Mouse (Mus musculus) embryo, embryonic 10.5 days (tissue): ENCODE measurements around the gene Zc3h10.
"Not testable (repeated sequence)": the region's sequence is repeated elsewhere in the genome, so short reads cannot be mapped to it uniquely, and the experiment has no call there.

Experiments
- DNase-seq: peaks from one replicate; pipeline ENCODE4 v3.0.0-alpha.2; 2015; ENCODE audit warnings: low spot score

Gene Zc3h10

DNA sequence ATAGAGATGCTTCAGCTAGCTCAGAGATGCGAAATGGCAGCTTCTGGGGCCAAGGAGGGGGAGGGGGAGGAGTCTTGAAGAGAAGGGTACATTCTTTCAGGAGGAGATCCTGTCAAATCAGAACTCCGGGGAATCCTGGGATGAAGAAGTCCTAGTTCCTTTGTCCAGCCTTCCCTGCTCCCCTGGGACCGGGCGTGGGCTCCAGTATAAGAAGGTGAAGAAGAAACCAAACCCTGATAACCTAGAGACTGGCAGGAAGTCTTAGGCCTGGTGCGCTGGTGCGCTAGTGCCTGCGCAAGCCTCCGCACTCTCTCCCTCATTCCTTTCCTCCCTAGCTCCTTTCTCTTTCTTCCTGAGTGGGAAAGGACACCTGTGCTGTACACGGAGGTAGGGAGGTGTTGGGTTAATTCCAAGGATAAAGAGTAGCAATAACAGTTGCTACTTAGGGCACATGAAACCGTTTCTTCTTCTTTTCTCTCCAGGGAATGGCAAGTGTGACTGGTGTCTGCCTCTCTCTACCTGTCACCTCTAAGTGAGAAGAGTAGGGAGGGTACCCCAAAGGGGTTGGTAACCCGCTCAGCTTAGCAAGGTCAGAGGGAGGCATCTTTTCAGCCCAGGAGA lies 23.4 kb downstream of the Zc3h10 start:
- peak; percentile 49 for DNase-seq

- DNase-seq, result no peak
Observed at GRCm38 (mm10) chr10:128522351-128522750, 25.2 kb downstream of the Zc3h10 start.

GRCm38 (mm10) chr10:128520591-128520990 lies 27.0 kb downstream of the Zc3h10 start:
- DNase-seq, result no peak

DNA sequence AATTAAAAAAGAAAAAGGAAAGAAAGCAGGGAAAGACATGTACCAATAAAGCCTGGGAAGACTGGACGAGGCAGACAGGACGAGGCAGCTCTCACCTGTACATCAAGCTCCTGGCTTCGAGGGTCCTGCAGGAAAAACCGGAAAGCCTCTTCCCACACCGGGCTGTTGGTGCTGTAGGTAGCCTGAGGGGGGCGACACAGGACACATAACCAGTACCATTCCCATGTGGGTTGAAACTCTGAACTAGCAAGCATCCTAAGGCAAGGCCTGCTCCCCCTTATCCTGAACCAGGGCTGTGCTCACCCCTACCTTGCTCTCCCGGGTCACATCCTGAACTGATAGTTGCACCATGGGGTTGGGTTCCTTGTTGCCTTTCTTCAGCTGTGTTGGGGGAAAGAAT lies 28.7 kb downstream of the Zc3h10 start:
- peak; percentile 38 for DNase-seq

GRCm38 (mm10) chr10:128516677-128517076 lies 30.9 kb downstream of the Zc3h10 start:
- no peak for DNase-seq

DNA sequence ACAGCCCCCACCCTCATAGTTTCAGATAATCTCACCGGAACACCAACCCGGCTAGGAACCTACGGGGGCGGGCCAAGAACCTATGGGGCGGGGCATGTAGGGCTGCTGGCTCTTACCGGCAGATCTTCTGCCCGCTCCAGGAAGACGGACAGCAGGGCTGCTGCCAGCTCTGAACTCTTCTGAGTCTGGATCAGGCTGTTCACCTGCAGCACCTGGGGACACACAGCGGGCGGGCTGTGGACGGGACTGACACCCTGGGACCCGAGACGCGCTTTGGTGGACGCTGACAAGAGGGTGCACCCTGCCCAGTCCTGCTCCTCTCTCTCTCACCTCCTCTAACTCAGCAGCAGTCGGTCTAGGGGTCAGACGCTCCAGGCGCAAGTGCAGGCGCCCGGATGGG lies 31.5 kb downstream of the Zc3h10 start:
- no peak for DNase-seq

DNA sequence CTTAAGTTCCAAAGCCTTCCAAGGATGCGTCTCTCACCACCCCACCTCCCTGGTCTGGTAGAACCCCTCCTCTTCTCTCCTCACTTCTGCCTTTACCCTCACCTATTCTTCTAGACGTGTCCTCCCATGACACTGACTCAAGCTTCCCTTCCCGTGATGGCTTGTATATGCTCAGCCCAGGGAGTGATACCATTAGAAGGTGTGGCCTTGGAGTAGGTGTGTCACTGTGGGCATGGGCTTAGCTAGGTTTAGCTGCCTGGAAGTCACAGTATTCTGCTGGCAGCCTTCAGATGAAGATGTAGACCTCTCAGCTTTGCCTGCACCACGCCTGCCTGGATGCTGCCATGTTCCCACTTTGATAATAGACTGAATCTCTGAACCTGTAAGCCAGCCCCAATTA lies 32.5 kb downstream of the Zc3h10 start:
- DNase-seq, result no peak

DNA sequence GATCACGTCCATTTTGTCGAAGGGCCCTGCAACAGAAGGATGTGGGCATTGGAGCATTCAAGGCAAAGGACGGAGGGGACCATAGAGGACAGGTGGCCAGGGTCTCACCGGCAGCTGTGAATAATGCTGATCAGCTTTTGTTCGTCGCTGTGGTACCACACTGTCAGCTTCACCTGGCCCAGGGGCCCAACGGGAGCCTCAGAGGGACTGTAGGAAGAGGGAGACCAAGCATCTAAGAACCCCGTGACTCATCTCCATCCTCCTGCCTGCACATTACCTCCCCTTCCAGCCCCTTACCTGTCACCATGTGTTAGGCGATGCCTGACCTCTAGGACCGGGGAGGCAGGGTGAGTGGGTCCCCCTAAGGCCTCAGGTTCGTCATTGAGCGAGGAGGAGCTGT lies 35.8 kb downstream of the Zc3h10 start:
- no peak for DNase-seq

DNA sequence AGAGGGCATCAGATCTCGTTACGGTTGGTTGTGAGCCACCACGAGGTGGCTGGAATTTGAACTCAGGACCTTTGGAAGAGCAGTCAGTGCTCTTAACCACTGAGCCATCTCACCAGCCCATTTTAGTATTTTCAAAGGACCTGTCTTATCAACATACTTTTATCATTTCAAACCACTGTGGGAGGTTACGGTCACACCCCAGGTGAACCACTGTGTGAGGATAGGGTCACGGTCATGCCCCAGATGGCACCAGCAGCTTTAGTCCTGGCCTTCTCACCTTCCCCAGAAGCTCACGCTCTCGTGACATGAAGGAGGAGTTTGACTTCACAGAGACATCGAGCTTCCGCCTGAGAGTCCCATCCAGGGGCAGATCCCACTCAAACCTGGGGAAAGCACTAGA lies 36.4 kb downstream of the Zc3h10 start:
- DNase-seq, result no peak

DNA sequence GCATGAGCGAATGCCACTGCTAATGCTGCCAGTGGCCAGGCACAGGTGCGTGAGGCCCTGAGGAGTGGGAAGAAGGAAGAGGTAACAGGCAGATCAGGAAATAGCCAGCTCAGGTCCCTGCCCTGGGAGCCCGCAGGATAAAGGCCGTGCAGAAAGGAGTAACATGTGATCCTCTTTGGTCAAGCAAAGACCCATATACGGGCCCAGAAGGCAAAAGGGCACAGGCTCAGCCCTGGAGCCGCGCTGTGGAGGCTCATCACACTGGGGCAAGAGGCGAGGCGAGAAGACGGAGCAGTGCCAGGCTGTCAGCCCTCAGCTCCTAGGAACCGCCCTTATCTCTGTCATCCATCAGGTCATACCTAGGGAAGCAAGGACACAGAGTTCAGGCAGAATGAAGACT lies 37.3 kb downstream of the Zc3h10 start:
- no peak for DNase-seq

GRCm38 (mm10) chr10:128509831-128510230 lies 37.7 kb downstream of the Zc3h10 start:
- DNase-seq, result no peak

DNA sequence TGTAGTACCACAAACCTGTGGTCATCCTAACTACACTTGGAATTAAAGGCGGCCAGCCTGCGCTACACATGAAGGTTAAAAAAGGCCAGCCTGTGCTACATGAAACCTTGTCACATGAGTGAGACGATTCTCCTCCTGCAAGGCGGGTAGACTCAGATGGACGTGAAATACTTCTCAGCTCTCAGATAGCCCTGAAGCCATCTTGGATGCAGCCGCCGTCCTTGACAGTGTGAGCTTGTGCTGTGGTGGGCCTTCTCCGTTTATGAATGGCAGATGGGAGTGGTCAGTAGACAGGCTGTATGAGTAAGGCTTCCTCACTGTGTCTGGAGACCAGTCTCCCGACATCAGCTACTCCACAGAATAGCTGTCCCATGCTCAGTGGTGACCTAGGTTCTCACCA lies 38.4 kb downstream of the Zc3h10 start:
- DNase-seq, result no peak

GRCm38 (mm10) chr10:128508260-128508659 lies 39.3 kb downstream of the Zc3h10 start:
- no peak for DNase-seq

GRCm38 (mm10) chr10:128505974-128506373 lies 41.6 kb downstream of the Zc3h10 start:
- no peak for DNase-seq

DNA sequence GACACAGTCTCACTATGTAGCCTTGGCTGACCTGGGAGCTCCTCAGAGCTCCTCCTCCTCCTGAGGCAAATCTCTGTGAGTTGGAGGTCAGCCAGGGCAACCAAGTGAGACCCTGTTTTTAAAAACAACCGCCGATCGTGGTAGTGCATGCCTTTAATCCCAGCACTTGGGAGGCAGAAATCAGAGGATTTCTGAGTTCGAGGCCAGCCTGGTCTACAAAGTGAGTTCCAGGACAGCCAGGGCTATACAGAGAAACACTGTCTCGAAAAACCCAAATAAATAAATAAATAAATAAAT lies 42.3 kb downstream of the Zc3h10 start:
- not testable (repeated sequence) for DNase-seq

GRCm38 (mm10) chr10:128504641-128505370 lies 42.8 kb downstream of the Zc3h10 start:
- DNase-seq, result no peak

DNA sequence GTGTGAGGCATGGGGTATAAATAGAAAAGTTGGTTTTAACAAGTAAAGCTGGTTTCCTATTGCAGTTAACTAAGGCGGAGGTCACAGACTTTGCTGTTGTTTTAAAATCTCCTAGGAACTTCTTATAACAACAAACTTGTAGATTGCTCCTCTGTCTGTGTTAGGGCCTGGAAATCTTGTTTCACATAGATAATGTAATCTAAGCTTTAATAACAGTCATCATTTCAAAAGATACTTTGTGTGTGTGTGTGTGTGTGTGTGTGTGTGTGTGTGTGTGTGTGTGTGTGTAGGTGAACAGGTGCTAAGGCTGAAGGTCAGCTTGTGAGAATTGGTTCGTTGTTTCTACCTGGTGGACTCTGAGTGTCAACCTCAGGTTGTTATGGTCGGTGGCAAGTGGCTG lies 43.6 kb downstream of the Zc3h10 start:
- no peak for DNase-seq

GRCm38 (mm10) chr10:128503532-128503931 lies 44.0 kb downstream of the Zc3h10 start:
- no peak for DNase-seq

GRCm38 (mm10) chr10:128502341-128502740 lies 45.2 kb downstream of the Zc3h10 start:
- DNase-seq, result no peak

- peak; percentile 70 for DNase-seq
Observed at GRCm38 (mm10) chr10:128499116-128499671, 48.4 kb downstream of the Zc3h10 start.

- peak; percentile 98 for DNase-seq
Observed at GRCm38 (mm10) chr10:128498590-128498989, 49.0 kb downstream of the Zc3h10 start, which contains the start of gene Myl6b. Gene Myl6b, minus strand, starts transcription at chr10:128498685.

- DNase-seq, result no peak
Observed at GRCm38 (mm10) chr10:128497134-128497737, 50.3 kb downstream of the Zc3h10 start.

DNA sequence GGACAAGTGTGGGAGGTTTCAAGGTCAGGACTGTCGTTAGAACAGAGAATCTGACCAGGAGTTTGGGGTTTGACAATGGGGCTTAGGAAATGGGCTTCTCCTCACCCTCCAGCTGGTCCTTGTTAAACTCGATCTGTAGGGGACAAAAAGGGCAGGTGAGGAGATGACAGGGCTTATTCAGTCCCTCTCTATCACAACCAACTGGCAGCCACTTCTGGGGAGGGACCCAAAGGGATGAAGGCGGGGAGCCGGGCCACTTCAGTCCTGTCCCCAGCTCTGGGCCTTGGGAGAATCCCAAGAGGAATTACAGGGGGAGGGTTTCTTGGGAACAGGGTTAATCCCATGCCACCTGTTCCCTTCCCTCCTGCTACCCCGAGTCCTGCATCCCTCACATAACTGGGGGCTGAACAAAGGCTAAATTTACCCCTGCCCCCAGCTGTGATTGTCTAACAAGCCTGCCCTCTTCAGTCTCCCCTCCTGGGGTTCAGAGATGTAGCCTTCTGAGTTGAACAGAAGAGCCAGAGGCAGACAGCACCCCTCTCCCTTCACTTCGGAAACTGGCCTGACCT lies 51.0 kb downstream of the Zc3h10 start:
- no peak for DNase-seq
